Mouse (Mus musculus) retina, postnatal 1 day (tissue): ENCODE data around the gene Corin.
A peak's percentile ranks its signal among the peaks of the same experiment; 100 is the strongest.

ENCODE experiments used
- DNase-seq: peaks from one replicate; pipeline ENCODE4 v3.0.0-alpha.2; 2012

The Corin gene

DNA sequence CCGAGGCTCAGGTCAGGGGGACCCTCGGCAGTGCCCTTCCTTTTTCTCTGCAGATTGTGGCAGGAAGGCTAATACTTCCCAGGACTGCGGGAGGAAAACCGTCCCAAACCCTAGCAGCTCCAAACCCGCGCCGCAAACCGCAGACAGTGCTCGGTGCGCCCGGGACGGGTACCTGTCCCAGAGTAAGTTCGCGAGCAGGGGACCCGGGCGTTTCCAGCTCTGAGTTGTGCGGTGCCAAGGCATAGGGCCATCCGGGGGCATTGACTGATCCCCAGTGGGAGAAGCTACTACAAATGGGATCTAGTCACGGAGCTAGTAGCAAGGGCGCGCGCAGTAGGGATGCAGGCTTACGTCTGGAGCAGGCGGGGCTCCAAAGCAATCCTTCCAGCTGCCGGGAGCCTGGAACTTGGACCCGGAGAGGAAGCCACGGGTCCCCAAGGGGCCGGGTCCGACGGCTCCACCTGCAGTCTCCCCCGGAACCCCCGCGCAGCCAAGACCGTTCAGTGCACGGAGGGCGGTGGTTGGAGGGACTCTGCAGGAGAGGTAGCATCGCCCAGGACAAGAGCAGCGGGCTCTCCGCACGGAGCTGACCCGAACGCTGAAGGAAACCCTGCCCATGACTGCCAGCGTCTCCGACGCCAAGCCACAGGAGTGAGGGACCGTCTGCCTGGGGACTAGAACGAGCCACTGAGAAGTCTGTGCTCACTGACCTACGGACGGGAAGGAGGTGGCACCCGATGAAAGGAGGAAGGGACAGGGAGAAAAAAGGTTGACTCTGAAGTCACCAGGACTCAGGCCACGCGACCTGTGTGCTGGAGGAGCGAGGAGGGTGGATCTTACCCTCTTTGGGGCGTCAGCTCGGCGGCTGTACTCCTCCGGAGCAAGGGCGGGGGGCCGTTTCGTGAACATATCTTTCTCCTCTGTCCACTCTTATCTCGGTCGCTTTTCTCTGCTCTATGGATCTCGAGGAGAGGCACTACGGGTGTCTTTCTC lies at the start of gene Corin:
Gene Corin (minus strand): TSS at position 943 of the 993 bp plus-strand sequence.
- DNase-seq, result peak; percentile 11

- DNase-seq, result no peak
These were observed 46.9 kb upstream of the Corin start for GRCm38 (mm10) chr5:72551209-72551608.

- no peak for DNase-seq
These were observed 24.6 kb upstream of the Corin start for GRCm38 (mm10) chr5:72528896-72529295.

GRCm38 (mm10) chr5:72513808-72514207 lies 9.5 kb upstream of the Corin start:
- no peak for DNase-seq

DNA sequence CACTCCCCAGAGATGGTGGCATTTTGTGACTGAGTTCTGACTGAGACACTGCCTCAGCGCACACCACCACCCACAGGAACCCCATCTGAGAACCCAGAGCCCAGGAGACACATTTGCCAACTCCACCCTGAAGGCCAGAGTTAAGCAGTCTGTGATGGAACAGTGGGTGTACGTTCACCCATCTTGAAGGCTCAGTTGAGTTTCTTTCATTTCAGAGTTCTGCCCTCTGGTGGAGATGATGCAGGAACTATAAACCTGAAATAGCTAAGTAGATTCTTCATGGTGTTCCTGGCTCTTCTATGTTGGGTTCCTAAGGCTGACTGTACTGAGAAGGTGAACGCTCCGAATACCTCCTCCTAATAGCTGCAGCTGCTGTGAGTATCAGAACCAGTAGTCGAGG lies 1.5 kb upstream of the Corin start:
- DNase-seq, result peak; percentile 56

GRCm38 (mm10) chr5:72502778-72503177 lies 1.5 kb downstream of the Corin start:
- DNase-seq, result no peak

DNA sequence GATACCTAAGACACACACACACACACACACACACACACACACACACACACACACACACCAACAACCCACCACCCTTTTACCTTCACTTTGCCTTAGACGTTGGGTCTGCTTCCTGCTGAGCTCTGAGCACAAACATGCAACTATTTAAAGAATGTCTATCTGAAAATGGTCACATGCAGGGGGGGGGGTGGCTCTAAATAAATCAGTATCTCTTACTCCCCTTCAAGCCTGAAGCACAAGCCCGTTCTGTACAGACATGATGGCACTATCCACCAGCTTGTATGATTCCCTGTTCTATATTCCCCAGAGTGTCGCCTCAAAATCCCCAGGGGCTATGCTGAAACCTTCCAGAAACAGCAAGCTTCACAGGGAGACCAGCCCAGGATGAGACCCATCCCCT lies 2.5 kb downstream of the Corin start:
- DNase-seq, result no peak

- no peak for DNase-seq
These were observed 6.0 kb downstream of the Corin start for GRCm38 (mm10) chr5:72498271-72498670.

DNA sequence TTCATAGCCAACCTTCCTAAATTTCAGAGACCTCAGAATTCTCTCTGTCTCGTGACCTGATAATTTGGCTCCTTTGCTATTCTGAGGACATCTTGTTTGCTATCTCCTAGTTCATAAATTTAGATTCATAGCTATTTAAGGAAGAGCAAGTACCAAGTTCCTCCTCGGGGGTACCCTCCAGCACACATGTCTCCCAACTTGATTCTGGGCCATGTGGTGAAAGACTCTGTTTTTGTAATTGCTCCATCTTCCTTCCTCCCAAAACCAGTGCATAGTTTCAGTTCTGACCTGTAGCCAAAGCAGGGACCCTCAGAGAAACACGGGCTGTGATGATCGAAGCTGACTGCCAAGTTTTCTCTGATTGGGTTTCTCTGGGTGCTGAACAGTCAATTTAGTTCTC lies 7.5 kb downstream of the Corin start:
- no peak for DNase-seq

DNA sequence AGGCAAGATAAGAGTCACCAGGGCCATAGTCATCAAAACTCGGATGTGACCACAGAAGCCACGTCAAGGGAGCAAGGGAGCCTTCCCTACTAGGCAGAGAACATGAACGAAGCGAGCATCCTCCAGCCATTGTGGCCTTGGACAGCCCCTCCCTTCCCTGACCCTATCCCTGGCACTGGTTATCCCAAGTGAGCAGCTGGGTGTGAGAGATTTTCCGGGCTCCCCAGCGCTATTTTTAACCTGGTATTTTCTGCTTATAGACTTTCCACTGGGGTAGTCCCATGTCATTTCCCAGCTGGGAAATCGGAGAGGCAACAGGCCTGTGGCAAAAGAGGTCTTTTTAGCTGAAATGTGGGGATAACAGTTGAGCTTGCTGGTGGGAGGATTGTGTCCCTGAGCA lies 10.4 kb downstream of the Corin start:
- no peak for DNase-seq

DNA sequence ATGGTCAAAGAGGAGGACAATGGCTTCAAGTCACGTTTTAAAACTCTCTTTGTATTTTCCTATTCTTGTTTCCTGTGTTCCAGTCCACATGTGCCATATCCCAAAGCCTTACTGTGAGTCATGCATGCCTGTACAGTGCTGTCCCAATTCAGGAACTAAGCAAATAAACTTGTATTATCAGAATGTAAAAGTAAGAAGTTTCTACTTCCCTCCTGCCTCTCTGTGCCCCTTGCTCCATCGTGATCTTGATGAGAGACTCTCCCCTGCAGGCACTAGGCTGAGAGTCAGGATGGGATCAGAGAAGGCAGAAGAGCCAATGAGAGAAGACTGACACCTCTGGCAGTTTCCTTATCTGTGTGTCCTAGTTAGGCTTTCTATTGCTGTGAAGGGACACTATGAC lies 13.0 kb downstream of the Corin start:
- no peak for DNase-seq

- no peak for DNase-seq
These were observed 23.8 kb downstream of the Corin start for GRCm38 (mm10) chr5:72480456-72480855.

DNA sequence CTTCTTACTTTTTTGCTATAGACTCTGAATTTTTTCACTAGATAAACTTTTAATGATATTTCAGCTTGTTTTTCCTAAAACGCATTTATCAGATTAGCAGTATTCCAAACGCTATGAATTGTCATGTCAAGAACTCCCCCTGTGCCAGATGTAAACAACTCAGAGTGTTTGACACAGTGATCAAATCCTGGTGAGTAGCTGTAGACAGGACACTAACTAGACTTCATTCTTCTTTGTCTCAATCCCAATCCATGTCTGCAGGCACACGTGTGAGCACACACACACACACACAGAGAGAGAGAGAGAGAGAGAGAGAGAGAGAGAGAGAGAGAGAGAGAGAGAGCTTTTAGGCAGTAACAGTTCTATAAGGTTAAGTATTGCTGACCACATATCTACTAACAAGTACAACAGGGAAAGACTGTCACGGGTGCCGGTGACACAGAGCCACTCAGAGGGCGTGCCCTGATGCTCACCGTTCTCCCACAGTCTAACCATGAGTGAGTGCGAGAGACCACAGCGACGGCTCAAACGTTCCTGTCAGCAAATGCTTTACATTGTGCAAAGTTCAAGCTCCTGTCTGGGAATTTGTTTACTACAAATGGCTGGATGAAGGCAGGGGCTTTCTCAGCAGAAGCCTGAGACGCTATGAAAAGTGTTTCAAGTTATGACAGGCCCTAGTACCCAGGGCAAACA lies 31.8 kb downstream of the Corin start:
- no peak for DNase-seq

DNA sequence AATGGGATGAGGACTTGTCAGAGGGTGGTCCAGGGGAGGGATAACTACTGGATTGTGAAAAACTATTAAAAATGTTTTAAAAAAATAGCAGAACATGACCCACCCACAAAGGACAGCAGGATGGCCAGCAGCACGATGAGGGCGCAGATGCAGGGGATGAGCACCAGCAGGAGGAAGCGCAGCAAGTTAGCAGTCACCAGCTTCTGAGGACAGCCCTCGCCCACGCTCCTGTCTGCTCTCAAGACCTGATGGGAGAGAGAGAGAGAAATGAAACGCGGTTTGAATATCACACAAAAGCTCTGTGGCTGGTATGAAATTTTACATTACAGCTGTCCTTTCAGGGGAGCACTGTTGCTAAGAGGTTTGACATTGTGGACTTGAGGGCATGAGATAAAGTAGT lies 32.5 kb downstream of the Corin start:
- DNase-seq, result no peak

DNA sequence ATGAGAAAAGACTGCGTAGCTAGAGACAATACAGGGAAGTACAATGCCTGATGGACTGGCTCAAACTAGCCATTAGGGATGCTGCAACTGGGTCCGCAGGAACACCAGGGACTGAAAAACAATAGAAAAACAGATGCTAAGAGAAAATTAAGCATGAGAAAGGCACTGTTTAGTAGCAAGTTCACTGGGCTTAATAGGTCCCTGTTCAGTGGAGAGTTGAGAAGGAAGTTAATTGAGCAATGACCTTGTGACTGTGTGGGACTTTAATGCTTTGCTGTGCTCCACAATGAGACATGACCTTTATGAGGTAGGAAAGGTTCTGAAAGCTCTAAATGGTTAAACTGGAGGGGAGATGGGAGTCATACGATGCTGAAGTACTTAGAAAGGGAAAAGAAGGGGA lies 39.3 kb downstream of the Corin start:
- no peak for DNase-seq

DNA sequence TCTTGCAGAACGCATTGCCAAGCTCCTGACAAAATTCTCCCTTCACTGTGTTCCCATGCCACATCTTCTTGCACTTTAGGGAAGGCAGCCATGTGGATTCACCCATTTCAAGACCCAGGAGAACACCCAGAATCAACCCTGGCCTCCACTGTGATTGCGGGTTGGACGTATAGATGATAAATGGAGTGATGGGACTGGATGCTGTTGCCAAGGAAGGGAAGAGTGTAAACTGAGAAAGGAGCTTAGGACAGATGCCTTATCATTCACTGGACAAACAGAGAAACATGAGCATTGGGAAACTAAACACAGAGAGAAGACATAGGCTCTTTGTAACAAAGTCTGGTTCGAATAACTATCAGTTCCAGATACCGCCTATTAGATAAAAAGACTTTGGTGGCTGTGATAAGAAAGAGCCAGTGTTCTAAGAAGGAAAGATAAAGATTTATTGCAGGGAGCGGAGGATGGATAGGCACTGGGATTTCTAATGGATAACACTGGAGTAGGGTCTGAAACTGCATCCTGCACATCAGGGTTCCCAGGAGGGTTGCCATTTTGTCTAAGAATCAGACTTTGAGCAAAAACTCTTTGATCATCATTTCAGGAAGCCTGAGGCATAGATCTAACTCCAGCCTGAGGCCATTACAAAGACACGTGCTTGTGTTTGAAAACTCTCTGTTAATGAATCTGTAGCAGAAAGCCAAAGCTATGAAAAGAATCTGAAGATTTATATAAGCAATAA lies 44.7 kb downstream of the Corin start:
- no peak for DNase-seq

- DNase-seq, result peak; percentile 6
These were observed 50.6 kb downstream of the Corin start for GRCm38 (mm10) chr5:72453690-72454089.

DNA sequence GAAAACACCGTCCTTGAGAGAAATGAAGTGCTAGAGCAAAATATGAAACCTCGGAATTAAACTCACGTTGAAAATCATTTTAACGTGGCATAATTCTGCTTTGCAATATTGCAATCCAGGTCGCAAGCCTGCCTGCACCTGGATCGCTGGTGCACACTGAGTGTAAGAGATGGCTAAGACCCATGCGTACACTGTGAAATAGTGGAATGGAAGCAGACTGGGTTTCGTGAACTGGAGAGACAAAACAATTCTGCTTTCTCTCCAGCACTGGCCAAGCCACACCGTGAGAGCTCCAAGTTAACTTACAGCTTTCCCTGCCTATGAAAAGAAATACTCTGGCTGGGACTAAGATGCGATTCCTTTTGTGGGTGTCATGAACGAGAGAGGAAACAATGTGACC lies 51.1 kb downstream of the Corin start:
- peak; percentile 17 for DNase-seq

DNA sequence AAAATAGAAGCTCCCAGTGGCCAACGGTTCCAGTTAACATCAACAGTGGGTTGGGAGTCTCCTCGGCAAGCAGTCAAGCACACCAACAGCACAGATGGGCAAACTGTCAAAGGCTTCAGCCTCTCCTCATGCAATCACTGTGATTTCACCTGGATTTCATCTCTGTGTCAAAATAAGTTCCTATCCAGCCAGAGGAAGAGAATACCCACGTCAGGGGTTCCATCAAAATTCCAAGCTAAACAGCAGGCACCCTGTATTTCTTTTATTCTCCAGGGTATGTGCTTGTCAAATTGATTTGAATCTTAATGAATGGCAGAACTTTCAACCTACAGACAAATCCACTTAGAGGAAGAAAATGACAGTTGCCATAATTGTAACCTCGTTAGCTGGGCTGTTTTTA lies 51.5 kb downstream of the Corin start:
- peak; percentile 9 for DNase-seq

- DNase-seq, result no peak
These were observed 55.4 kb downstream of the Corin start for GRCm38 (mm10) chr5:72448846-72449245.

DNA sequence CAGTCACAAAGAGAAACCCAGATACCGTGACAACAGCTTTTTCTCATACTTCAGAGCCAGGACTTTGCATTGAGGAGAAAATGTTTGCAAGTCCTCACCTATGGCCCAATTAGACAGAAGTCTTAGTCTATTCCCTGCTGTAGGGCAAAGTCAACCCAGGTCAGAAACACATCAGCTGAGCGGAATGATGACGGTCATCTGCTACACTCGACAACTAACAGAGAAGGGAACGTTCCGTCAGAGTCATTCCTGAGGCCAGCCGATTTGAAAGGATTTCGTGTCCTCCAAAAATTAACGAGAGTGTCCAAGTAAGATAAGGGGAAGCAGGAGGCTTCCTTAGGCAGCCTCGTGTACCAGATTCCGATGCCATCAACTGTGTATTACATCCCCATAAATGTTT lies 58.2 kb downstream of the Corin start:
- DNase-seq, result no peak

- peak; percentile 10 for DNase-seq
These were observed 60.3 kb downstream of the Corin start for GRCm38 (mm10) chr5:72443946-72444345.

DNA sequence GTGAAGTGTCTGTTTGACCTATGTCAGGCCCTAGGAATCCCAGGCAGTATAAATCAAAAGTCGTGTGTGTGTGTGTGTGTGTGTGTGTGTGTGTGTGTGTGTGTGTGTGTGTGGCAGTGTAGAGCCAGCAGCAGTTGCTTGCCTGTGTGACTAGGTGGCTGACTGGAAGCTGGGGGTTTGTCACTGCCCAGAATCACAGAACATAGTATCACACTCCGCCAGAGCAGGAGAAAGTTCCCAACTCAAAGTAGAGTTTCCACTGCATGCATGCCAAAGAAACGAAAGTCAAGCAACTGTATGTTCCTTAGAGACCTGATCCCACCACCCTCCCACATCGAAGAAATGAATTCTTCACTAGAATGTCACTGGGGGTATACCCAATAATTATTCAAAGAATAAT lies 61.3 kb downstream of the Corin start:
- DNase-seq, result no peak
